Mouse (Mus musculus): ENCODE measurements at regions not wholly inside any gene's neighbourhood (a gene's known extent, or its start where the extent isn't known, plus 50 kb on each side); places are given as distances from the start of the nearest gene placed in this dataset.

DNA sequence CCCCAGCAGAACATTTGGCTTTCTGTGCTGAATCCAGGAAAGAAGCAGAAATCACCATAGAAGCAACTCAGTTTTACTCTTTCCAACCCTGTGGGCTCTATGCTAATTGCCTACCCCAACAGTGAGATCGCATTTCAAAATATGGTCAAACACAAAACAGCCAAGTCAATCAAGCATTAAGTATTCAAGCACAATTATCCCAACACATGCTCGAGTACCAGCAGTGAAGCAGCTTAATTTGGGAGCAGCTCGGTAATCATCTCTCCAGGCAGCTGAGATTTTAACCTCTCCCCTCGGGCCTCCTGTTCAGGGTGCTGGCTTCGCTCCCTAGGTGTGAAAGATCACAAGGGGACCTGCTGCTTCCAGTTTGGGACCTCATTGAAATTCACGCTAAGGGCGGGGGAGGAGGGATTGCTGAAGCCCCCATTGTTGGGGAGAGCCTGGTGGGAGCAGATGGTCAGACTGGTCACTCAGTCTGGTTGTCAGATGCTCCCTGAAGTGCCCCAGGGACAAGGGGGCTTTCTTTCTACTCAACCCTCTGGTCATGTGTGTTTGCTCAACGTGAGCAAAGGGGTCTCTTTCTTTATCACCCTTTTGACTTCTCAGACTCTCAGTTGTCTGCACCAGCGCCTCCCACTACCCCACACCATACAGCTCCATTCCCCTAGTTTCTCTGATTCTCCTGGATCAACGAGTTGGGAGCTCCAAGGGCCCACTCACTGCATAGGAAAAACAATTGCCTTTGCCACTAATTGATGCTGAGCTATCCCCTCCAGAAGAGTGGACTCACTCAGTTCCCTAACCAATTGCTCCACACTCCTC lies 319.8 kb downstream of the Elavl2 start:
- no peak for TF ChIP-seq CTCF (IDR thresholded peaks at IDR 0.05; ENCODE audit: low read depth)
- TF ChIP-seq EP300 (IDR thresholded peaks at IDR 0.05; ENCODE audit: low read depth), result no peak
